Mouse (Mus musculus) liver, postnatal 0 days (tissue): ENCODE data around the gene Kif20b.

ENCODE experiments used
- CTCF ChIP-seq: sonication (generic); IDR thresholded peaks from 2 replicates; pipeline ENCODE4 v1.5.1; 2016; ENCODE audit warnings: antibody characterized with exemption, low read depth
- EP300 ChIP-seq: IDR thresholded peaks from 2 replicates; pipeline ENCODE4 v1.6.1; 2016; ENCODE audit warnings: antibody characterized with exemption, low read depth, mild to moderate bottlenecking

- TF ChIP-seq EP300 (no peak), CTCF (no peak)
Observed at GRCm38 (mm10) chr19:34912366-34912765, 9.8 kb upstream of the Kif20b start.
